Mouse (Mus musculus): ENCODE measurements around the gene Zfp607b. TPM values are rescaled to one million over a fixed set of nuclear protein-coding genes. Genes with fewer than 3 reads are reported as not detected.

Gene Zfp607b
- total RNA-seq, 2 experiments from 2014 or later, result 9.2 to 9.7 TPM

DNA sequence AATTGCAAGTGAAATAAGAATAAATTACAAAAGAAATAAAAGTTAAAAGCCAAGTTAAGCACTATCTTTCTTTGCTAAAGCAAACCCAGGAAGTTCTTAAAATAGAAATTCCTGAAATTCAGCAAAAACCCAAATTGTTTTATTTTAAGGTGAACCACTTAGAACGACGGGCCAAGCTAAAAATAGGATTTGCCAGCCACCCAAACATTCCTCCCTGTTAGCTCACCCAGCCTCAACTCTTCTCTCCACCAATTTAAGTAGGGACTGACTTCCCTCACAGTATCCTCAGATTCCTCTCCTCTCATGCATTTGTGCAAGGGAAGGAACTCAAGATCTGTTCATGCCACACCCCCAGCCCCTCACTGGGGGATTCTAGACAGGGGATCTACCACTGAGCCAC lies 5.9 kb upstream of the Zfp607b start:
- DNase-seq (ENCODE audit: low spot score in 2 of 2), result no peak

DNA sequence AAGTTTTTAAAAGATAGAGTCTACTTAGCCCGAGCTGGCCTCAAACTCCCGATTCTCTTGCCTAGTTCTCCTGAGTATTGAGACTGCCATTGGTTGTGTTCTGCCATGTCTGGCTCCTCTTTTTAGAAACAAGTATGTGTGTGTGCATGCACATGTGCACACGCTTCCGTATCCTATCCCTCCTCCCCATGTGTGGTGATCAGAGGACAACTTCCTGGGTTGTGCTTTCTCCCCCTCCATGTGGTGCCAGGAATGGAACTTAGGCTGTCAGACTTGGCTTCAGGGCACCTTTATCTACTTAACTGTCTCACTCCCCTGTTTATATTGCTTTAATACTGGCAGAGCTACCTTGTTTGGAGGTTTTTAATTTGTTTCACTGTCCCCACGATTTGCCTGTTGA lies 3.9 kb upstream of the Zfp607b start:
- no peak for DNase-seq (ENCODE audit: low spot score in 2 of 2)

- no peak for DNase-seq (ENCODE audit: low spot score in 2 of 2)
Observed at GRCm38 (mm10) chr7:27685681-27686080, 3.5 kb upstream of the Zfp607b start.

DNA sequence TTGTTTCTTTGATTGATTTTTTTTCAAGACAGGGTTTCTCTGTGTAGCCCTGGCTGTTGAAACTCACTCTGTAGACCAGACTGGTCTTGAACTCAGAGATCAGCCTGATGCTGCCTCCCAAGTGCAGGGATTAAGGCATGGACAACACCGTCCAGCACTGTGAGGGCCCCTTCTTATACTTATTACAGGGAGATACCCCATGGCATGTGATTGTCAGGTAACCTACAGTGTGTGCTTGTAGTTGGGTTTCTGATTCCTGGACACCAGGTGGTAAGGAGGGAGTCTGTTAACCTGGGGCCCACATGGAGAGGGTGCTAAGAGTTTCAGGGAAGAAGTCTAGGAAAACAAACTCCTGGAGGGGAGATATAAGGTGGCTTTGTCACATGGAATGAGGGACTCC lies 2.1 kb upstream of the Zfp607b start:
- no peak for DNase-seq (ENCODE audit: low spot score in 2 of 2)

DNA sequence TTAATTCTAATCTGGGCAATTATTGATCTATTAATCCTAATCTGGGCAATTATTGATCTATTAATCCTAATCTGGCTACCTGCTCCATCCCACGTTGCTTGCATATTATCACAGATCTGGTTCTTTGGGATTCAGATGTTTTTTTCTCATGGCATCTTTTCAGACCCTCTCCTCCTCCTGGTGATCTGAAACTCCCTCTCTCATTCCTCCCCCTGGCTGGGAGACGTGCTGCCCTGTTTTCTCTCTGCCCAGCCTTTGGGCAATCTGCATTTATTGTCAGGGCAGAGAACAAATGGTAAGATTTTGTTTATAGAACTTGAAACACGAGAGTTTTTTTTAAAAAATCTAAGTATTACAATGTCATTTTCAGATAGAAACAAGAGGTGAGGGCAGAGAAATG lies 1.3 kb upstream of the Zfp607b start:
- DNase-seq (ENCODE audit: low spot score in 2 of 2), result no peak

DNA sequence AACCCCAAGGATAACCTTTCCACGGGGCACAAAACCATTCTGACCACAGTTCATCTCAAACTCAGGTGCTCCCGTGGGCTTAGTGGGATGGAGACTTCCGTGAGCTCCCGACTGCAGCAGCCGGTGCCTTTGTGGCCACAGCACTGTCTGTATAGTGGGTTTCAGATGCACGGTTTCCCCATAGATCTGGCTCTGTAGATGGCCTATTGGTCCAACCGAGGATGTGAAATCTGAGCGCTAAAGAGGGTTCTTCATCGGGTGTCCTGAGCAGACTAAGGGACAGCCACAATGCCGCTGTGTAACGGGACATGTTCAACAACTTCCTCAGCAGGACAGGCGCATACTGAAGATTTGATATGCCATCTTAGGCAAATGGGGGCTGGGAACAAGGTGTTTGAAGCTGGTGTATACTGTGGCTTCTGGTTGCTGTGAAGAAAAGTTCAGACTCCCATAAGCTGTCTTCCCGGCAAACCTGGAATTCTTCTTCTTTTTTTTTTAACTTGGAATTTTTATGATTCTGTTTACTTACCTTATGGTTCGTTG lies 823 bp upstream of the Zfp607b start:
- no peak for DNase-seq (ENCODE audit: low spot score in 2 of 2)

GRCm38 (mm10) chr7:27691076-27691475 lies 1.9 kb downstream of the Zfp607b start:
- DNase-seq (ENCODE audit: low spot score in 2 of 2), result peak in 1 of 2 experiments; percentile 49

DNA sequence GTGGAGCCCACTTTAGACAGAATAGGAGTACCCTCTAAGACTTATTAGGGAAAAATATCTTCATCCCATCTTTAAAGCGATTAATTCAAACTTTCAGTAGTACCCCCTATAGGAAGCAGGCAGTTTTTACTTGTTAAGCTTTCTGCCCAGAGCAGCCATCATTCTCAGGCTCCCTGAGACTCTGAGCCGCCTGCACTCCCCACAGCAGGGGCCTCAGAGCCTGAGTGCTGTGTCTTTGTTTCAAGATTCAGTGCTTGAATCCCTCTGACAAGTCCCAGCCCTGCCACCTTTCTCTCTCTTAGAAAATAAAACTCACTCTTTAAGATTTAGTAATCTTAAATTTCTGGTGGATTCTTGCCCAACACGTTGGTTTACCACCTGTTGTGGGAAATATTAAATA lies 7.6 kb downstream of the Zfp607b start:
- no peak for DNase-seq (ENCODE audit: low spot score in 2 of 2)

GRCm38 (mm10) chr7:27710402-27710801 lies 21.3 kb downstream of the Zfp607b start:
- DNase-seq (ENCODE audit: low spot score in 2 of 2), result no peak

DNA sequence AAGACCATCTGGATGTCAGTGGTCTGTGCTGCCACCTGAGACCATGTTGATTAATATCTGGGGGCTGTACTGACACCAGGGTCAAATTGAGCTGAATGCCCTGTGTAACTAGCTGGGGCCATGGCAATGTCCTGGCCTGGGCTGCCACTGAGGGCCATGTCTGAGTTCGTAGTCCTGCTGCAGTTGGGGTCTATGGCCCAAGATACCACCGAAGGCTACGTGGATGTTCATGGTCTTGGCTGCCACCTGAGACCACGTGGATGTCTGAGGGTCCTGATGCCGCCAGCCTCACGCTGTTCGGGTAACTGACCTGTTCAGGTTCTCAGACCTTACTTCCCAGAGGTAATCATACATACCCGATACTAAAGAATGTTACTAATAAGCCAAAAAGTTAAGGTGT lies 32.8 kb downstream of the Zfp607b start:
- DNase-seq (ENCODE audit: low spot score in 2 of 2), result no peak

DNA sequence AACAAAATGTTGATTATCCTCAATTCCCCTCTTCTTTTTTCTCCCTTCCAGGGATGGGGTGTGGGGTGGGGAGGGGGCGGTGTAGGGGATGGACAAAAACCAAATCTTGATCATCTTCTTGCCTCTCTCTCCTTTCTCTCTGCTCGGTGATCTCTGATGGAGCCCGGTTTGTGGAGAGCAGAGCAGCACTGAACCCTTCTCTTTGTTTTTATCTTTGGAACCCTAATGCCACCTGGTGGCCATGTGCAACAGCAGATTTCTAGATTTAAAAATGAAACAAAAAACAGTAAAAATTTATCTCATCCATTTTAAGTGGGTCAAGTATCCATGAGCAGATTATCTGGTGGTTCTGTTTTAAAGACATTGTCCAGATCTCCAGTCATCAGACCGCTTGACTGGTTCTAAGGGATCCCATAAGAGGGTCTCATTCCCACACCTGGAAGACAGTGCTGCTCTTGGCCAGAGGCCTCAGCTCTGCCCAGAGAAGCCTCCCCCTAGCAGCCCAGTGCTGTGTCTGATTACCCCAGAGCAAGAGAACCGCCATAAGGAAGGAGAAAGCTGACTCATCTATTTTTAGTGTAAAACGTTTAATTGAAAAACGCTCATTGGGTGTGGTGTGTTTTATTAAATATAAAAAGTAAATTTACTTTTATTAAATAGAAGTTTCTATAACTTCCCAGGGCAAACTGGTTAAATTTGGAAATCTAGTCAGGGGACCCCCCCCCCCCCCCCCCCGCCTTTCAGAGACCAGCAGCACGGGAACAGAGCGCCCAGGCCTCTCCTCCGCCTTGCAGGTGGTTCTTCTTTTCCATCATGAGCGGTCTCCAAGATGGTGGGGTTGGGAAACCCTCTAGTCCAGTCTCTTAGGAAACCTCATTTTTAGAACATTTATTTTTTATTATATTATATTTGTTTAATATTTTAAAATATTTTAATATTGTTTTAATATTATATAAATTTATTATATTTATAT lies 36.7 kb downstream of the Zfp607b start:
- DNase-seq (ENCODE audit: low spot score in 2 of 2), result peak; percentile 44 to 61

DNA sequence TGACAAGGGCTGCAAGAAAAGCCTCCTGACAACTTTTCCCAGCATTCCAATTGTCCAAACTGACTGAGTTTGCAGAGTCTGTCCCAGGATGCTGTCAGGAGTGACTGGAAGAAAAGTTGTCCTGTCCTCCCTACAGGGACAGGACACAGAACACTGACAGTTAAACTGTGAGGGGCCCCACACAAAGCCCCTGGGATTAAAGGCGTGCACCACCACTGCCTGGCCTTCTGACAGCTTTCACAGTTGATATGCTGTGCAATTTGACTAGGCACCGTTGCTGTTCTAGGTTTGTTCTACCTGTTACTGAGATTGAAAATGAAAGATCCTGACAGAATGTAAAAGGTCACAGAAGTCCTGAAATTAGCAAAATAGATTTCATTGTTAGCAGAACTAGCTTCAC lies 38.3 kb downstream of the Zfp607b start:
- DNase-seq (ENCODE audit: low spot score in 2 of 2), result no peak

DNA sequence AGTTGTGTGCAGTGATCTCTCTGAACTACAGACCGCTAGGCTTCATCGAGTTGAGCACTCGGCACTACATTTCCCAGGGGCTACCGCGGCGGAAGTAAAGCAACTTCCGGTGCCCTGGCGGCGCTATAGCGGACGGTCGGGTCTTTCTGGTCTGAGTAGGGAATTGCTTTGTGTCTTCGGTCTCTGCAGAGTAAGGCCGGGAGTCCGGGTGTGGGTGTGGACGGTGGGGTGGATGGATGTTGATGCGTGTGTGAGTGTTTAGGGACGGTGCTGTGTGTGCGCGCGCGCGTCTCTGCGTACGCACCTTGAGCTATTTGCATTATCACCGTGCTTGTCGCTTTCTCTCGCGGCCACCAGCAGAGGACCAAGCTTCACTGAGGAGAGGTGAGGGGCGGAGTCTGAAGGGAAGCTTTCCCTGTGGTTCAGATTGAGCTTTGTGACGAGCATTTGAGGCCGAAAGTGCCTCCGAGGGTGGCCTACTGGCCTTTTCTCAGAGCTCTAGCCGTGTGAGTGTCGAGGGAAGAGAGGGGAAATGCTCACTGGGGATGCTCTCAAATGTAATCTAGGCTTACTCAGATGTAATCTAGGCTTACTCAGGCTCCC lies 42.2 kb downstream of the Zfp607b start, which contains the start of gene Zfp60:
Zfp60 (plus strand) TSS at position 109 of the 603 bp plus-strand sequence.
- DNase-seq (ENCODE audit: low spot score in 2 of 2), result peak; percentile 84 to 90

DNA sequence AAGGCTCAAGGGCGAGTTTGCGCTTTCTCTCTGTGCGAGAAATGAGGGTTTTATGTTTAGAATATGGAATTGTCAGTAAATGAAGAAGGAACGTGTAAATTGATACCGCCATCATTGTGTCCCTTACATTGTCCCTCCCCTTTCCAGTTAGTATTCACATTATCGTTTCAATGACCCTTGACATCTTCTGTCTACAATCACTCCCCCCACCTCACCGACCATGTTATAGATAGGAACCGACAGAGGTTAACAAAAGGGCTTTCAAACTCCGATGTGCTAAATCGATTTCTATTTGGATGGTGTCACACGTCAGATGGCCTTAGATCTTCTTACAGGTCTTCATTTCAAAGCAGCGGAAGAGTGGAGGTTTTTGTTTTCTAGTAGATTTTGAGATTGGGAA lies 42.8 kb downstream of the Zfp607b start:
- DNase-seq (ENCODE audit: low spot score in 2 of 2), result no peak

- DNase-seq (ENCODE audit: low spot score in 2 of 2), result no peak
Observed at GRCm38 (mm10) chr7:27732508-27732907, 43.4 kb downstream of the Zfp607b start.

DNA sequence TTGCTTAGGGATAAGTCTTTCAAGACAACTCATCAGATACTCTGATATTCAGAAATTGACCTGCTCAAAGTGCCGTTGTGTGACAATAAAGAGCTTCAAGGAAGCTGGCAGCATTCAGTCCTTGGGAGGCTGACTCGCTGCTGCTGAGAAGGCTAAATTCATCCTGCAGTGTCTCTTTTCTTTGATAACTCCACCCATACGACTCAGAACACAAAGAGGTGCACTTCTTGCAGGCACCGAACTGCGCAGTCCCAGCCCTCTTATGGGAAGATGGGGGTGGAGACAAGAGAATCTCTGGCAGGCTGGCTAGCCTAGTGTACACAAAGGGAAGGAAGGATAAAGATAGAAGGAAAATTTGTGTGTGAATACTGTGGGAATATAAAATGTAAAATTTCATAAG lies 46.3 kb downstream of the Zfp607b start:
- no peak for DNase-seq (ENCODE audit: low spot score in 2 of 2)

Other genes starting within 250 kb of the Zfp607b start
- gene Sptbn4, start 241.7 kb upstream of the Zfp607b start, total RNA-seq (2021), result 100 to 1,000 TPM in 1 of 2 experiments, 10 to 100 TPM in 1; 89.6 to 105 TPM
- gene Blvrb, start 241.4 kb upstream of the Zfp607b start, total RNA-seq (2021), result 10 to 100 TPM; 16.5 to 17.1 TPM
- 1 to 10 TPM; 3.6 to 3.8 TPM for gene Sertad3, start 215.6 kb upstream of the Zfp607b start, total RNA-seq (2021)
- gene Sertad1, start 202.4 kb upstream of the Zfp607b start, total RNA-seq (2021), result 1 to 10 TPM; 4.5 TPM
- gene Prx, start 190.0 kb upstream of the Zfp607b start, total RNA-seq (2021), result 1 to 10 TPM; 1.1 to 1.5 TPM
- gene Hipk4, start 166.1 kb upstream of the Zfp607b start, total RNA-seq (2021), result under 1 TPM; 0.11 to 0.23 TPM
- gene Pld3, start 136.1 kb upstream of the Zfp607b start, total RNA-seq (2021), result 100 to 1,000 TPM; 468 to 470 TPM
- 10 to 100 TPM; 21.4 to 26.2 TPM for gene 2310022A10Rik, start 136.1 kb upstream of the Zfp607b start, total RNA-seq (2021)
- 10 to 100 TPM; 92.7 to 94.8 TPM for gene Akt2, start 97.8 kb upstream of the Zfp607b start, total RNA-seq (2021)
- 100 to 1,000 TPM; 106 to 114 TPM for gene Ttc9b, start 35.4 kb upstream of the Zfp607b start, total RNA-seq (2021)
- 100 to 1,000 TPM; 186 to 195 TPM for gene Map3k10, start 14.7 kb upstream of the Zfp607b start, total RNA-seq (2021)
- 10 to 100 TPM; 36.6 to 37.3 TPM for gene Zfp60, start 42.0 kb downstream of the Zfp607b start, total RNA-seq (2021)
- gene Zfp626, start 117.9 kb downstream of the Zfp607b start, total RNA-seq (2021), result 1 to 10 TPM; 6.2 to 7.6 TPM
- gene Zfp59, start 149.3 kb downstream of the Zfp607b start, total RNA-seq (2021), result 1 to 10 TPM; 4.4 to 4.5 TPM
- gene Zfp607a, start 168.2 kb downstream of the Zfp607b start, total RNA-seq (2021), result 1 to 10 TPM; 2.4 to 4.0 TPM
- gene Zfp974, start 240.1 kb downstream of the Zfp607b start, total RNA-seq (2021), result 10 to 100 TPM; 12.3 to 18.2 TPM